Mouse (Mus musculus) neural tube, embryonic 13.5 days (tissue): ENCODE results near the gene Rnaseh2b. TPM values are rescaled to one million over a fixed set of nuclear protein-coding genes. Genes with fewer than 3 reads are reported as not detected.
A peak's percentile ranks its signal among the peaks of the same experiment; 100 is the strongest.

Experiments
- ATAC-seq: fragments of 200-750 bp; cut with Nextera tagmentation; 2 replicates; pipeline ENCODE4 v1.8.0; 2017; ENCODE audit warnings: low read depth, mild to moderate bottlenecking, moderate TSS enrichment, moderate library complexity
- H3K27ac ChIP-seq: fragments of 300-500 bp; sonication (generic); replicated peaks from 2 replicates; pipeline ENCODE4 v1.5.1; 2015; ENCODE audit warnings: moderate library complexity, mild to moderate bottlenecking, inconsistent platforms
- H3K27me3 ChIP-seq: fragments of 300-500 bp; sonication (generic); 2 replicates; pipeline ENCODE4 v1.6.1; 2015; ENCODE audit warnings: mild to moderate bottlenecking, inconsistent platforms
- H3K36me3 ChIP-seq: fragments of 300-500 bp; sonication (generic); 2 replicates; pipeline ENCODE4 v1.6.1; 2015; ENCODE audit warnings: mild to moderate bottlenecking, inconsistent platforms
- H3K4me1 ChIP-seq: fragments of 300-500 bp; sonication (generic); replicated peaks from 2 replicates; pipeline ENCODE4 v1.6.1; 2015; ENCODE audit warnings: inconsistent platforms
- H3K4me2 ChIP-seq: fragments of 300-500 bp; sonication (generic); 2 replicates; pipeline ENCODE4 v1.6.1; 2015; ENCODE audit warnings: inconsistent platforms, mild to moderate bottlenecking, moderate library complexity
- H3K4me3 ChIP-seq: fragments of 300-500 bp; sonication (generic); 2 replicates; pipeline ENCODE4 v1.5.1; 2015; ENCODE audit warnings: mild to moderate bottlenecking, inconsistent platforms
- H3K9ac ChIP-seq: fragments of 300-500 bp; sonication (generic); 2 replicates; pipeline ENCODE4 v1.6.1; 2015; ENCODE audit warnings: moderate library complexity, mild to moderate bottlenecking, inconsistent platforms
- H3K9me3 ChIP-seq: fragments of 300-500 bp; sonication (generic); 2 replicates; pipeline ENCODE4 v1.6.1; 2016; ENCODE audit warnings: inconsistent platforms
- WGBS: fragments of 180-500 bp; shearing (Covaris S2); methylation state at CpG from one replicate; pipeline ENCODE4 v1.1.7; 2015; 5-methylcytosine and 5-hydroxymethylcytosine counted together
- polyA plus RNA-seq: library from polyadenylated mRNA; unstranded; fragments of >200 nt; fragmentation: Nextera tagmentation; extraction: Ambion mirVana; gene quantifications from 2 replicates; pipeline ENCODE4 v1.2.1, GENCODE M21; 2015

Rnaseh2b gene
- polyA plus RNA-seq, 1 experiment from 2014 or later = 31.0 TPM

GRCm38 (mm10) chr14:62374001-62374400 lies 81.6 kb downstream of the Rnaseh2b start:
- H3K9ac ChIP-seq = no peak overlapping the region
- no peak overlapping the region for H3K4me2 ChIP-seq
- 0 out of 2 replicates have a peak, but pooled peaks cover 4% of the 10 kb centered on the region for H3K4me1 ChIP-seq
- H3K9me3 ChIP-seq = no peaks in the 10 kb centered on the region
- 86% methylated on average over 10 of the region's 10 CpGs for WGBS
- ATAC-seq = no peak
- no peak overlapping the region for H3K27ac ChIP-seq
- H3K27me3 ChIP-seq = no peaks in the 10 kb centered on the region
- H3K4me3 ChIP-seq = no peak overlapping the region
- peaks cover 12% of the 10 kb centered on the region for H3K36me3 ChIP-seq

DNA sequence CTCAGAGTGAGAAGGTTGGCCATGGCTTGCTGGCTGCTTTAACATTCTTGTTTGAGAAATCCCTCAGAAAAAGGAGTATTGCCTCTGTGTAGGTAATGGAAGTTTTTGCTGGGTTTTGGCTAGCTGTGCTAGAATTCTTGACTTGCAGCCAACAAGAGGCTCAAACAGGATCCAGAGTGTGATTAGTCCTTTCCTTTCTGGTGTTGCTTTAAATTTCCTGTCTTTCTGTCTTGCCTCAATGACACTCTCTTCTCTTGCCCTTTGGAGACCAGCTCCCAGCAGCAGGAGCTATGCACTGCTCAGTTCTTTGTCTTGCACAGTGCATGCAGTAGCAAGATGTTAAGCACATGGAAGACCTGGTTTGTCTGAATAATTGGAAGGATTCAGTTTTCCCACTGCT lies 83.3 kb downstream of the Rnaseh2b start:
- H3K4me1 ChIP-seq = 0 out of 2 replicates have a peak, but pooled peaks cover 4% of the 10 kb centered on the region
- no peak overlapping the region for H3K4me2 ChIP-seq
- H3K4me3 ChIP-seq = no peak overlapping the region
- no peaks in the 10 kb centered on the region for H3K9me3 ChIP-seq
- no peak for ATAC-seq
- H3K27me3 ChIP-seq = no peaks in the 10 kb centered on the region
- peaks cover 12% of the 10 kb centered on the region; the same call in 1 of the 2 replicates for H3K36me3 ChIP-seq
- H3K9ac ChIP-seq = no peak overlapping the region
- no peak overlapping the region for H3K27ac ChIP-seq

DNA sequence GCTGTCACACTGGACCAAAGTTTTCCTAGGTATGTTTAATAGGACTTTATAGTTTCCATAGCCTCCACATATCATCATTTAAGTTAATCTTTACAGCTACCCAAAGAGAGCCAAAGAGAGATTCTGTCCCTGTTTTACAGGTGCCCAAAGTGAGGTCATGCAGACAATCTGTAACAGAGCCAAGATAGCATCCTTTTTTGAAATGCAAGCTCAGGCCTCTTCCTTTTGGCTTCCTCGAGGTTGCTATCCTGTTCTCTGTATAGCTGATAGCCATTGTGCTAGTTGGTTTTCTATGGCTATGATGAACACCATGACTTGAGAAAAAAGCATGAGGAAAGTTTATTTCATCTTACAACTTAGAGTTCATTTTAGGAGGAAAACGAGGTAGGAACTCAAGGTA lies 83.7 kb downstream of the Rnaseh2b start:
- Histone ChIP-seq H3K4me1 (0 out of 2 replicates have a peak, but pooled peaks cover 4% of the 10 kb centered on the region), H3K4me2 (no peak overlapping the region), H3K9ac (no peak overlapping the region), H3K9me3 (no peaks in the 10 kb centered on the region), H3K27ac (no peak overlapping the region), H3K4me3 (no peak overlapping the region), H3K36me3 (peaks cover 12% of the 10 kb centered on the region; the same call in 1 of the 2 replicates), H3K27me3 (no peaks in the 10 kb centered on the region)
- ATAC-seq = no peak
- whole genome bisulfite sequencing = 88% methylated on average over 2 of the region's 2 CpGs

- Histone ChIP-seq H3K9me3 (no peaks in the 10 kb centered on the region), H3K27ac (no peak overlapping the region), H3K4me2 (no peak overlapping the region), H3K4me1 (0 out of 2 replicates have a peak, but pooled peaks cover 4% of the 10 kb centered on the region), H3K36me3 (peaks cover 12% of the 10 kb centered on the region; the same call in 1 of the 2 replicates), H3K9ac (no peak overlapping the region), H3K4me3 (no peak overlapping the region), H3K27me3 (no peaks in the 10 kb centered on the region)
- WGBS = 96% methylated on average over 2 of the region's 2 CpGs
- no peak for ATAC-seq
Observed at GRCm38 (mm10) chr14:62379391-62379790, 87.0 kb downstream of the Rnaseh2b start.

DNA sequence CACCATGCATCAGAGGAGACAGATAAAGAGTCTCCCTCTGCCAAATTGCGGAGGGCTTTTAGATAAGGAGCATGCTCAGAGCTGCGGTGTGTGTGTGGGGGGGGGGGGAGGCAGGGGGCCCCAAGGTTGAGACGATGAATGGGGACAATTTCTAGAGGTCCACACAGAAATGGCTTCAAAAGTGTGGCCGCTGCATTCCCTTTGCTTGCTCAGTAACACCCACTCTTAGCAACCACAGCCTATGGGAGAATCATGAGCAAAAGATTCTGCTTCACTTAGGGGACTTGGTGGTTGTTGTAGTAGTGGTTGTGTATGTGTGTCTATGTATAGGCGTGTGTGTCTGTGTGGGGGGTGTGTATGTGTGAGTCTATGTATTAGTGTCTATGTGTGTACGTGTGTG lies 88.2 kb downstream of the Rnaseh2b start:
- Histone ChIP-seq H3K27ac (no peak overlapping the region), H3K4me3 (no peak overlapping the region), H3K4me1 (0 out of 2 replicates have a peak, but pooled peaks cover 4% of the 10 kb centered on the region), H3K9me3 (no peaks in the 10 kb centered on the region), H3K27me3 (no peaks in the 10 kb centered on the region), H3K36me3 (peaks cover 12% of the 10 kb centered on the region; the same call in 1 of the 2 replicates), H3K4me2 (no peak overlapping the region), H3K9ac (no peak overlapping the region)
- 83% methylated on average over 6 of the region's 6 CpGs for WGBS
- no peak for ATAC-seq

DNA sequence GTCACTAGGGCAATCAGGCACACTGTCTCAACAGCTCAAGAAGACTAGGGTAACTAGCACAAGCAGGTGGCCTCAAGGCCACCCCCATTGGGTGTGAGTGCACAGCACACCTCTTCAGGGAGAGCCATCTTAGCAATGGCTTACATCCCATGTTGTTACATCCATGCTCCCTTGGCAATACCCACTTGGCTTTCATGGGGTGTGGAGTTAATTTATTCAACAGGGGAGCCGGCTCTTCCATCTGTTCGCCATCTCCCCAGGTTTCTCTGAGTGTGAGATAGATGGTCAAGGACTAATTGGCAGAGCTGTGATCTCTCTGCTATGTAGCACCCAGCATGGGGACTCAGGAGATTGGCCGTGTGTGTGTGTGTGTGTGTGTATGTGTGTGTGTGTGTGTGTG lies 90.7 kb downstream of the Rnaseh2b start:
- Histone ChIP-seq H3K4me3 (no peak overlapping the region), H3K4me1 (no peaks in the 10 kb centered on the region), H3K9me3 (no peaks in the 10 kb centered on the region), H3K36me3 (0 out of 2 replicates have a peak, but pooled peaks cover 1% of the 10 kb centered on the region), H3K4me2 (no peak overlapping the region), H3K9ac (no peak overlapping the region), H3K27ac (no peak overlapping the region), H3K27me3 (no peaks in the 10 kb centered on the region)
- no peak for ATAC-seq
- WGBS = 92% methylated on average over 3 of the region's 3 CpGs

DNA sequence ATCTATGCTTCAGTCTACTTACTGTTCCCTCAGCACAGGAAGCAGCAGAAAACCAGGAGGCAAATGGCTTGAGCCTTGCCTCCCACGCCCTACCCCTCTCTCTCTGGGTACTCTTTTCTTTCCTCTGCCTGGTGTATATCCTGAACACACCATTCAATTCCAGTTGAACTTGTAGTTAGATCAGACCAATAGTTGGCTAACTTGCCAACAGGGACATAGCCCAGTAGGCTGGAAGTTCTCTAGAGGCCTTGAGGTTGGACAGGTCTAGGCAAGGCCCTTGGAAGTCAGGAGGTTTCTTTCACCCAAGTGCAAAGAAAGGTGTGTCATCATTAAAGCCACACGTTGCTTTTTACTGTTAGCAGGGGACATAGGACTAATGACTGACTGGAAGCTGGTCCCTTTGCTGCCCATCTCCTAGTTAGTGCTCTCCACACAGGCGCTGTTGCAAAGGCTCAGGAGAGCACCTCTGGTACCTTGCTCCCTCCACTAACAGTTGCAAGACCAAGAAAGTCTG lies 91.5 kb downstream of the Rnaseh2b start:
- Histone ChIP-seq H3K4me2 (no peak overlapping the region), H3K9ac (no peak overlapping the region), H3K36me3 (no peaks in the 10 kb centered on the region), H3K27me3 (no peaks in the 10 kb centered on the region), H3K9me3 (no peaks in the 10 kb centered on the region), H3K4me3 (no peak overlapping the region), H3K4me1 (0 out of 2 replicates have a peak, but pooled peaks cover under 1% of the 10 kb centered on the region), H3K27ac (no peak overlapping the region)
- WGBS = 87% methylated on average over 3 of the region's 3 CpGs
- ATAC-seq = no peak

- peak overlapping the region; percentile 25; the same call in 1 of the 2 replicates for H3K4me2 ChIP-seq
- no peaks in the 10 kb centered on the region for H3K36me3 ChIP-seq
- H3K4me3 ChIP-seq = no peak overlapping the region
- no peaks in the 10 kb centered on the region for H3K27me3 ChIP-seq
- H3K27ac ChIP-seq = peak overlapping the region; percentile 62
- WGBS = 33% methylated on average over 6 of the region's 6 CpGs
- peak; percentile 53; the same call in 1 of the 2 replicates for ATAC-seq
- H3K4me1 ChIP-seq = peaks cover 23% of the 10 kb centered on the region
- H3K9me3 ChIP-seq = no peaks in the 10 kb centered on the region
- no peak overlapping the region for H3K9ac ChIP-seq
Observed at GRCm38 (mm10) chr14:62389064-62389728, 96.8 kb downstream of the Rnaseh2b start.

- Histone ChIP-seq H3K9ac (no peak overlapping the region), H3K4me3 (no peak overlapping the region), H3K4me2 (no peak overlapping the region), H3K9me3 (no peaks in the 10 kb centered on the region), H3K27me3 (no peaks in the 10 kb centered on the region), H3K36me3 (no peaks in the 10 kb centered on the region), H3K27ac (peak overlapping the region; percentile 62; the same call in 1 of the 2 replicates), H3K4me1 (peaks cover 23% of the 10 kb centered on the region)
- WGBS = 74% methylated on average over 9 of the region's 9 CpGs
- ATAC-seq = no peak
Observed at GRCm38 (mm10) chr14:62389729-62390536, 97.5 kb downstream of the Rnaseh2b start.

GRCm38 (mm10) chr14:62392754-62393153 lies 100.4 kb downstream of the Rnaseh2b start:
- Histone ChIP-seq H3K9ac (no peak overlapping the region), H3K36me3 (no peaks in the 10 kb centered on the region), H3K9me3 (no peaks in the 10 kb centered on the region), H3K4me2 (no peak overlapping the region), H3K4me1 (peaks cover 23% of the 10 kb centered on the region), H3K4me3 (no peak overlapping the region), H3K27ac (no peak overlapping the region), H3K27me3 (no peaks in the 10 kb centered on the region)
- no peak for ATAC-seq
- WGBS = 64% methylated on average over 4 of the region's 4 CpGs

DNA sequence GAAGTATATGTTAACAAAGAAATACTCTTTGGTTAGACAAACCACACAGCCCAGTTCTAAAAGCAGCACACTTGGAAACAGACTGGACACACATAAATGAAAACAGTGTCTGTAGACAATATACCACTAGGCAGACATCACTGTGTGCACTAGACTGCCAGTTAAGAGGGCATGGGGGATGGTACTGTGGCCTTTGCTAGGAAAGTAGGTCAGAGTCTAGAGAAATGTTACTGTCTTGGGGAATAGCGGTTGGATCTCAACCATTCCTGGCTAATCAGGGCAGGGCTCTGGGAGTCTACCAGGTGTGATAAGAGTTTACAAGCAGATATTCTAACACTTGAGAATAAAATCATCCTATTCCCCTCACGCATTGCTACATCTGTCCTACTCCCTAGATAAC lies 103.0 kb downstream of the Rnaseh2b start:
- Histone ChIP-seq H3K4me3 (no peak overlapping the region), H3K9me3 (no peaks in the 10 kb centered on the region), H3K4me2 (no peak overlapping the region), H3K4me1 (peaks cover 13% of the 10 kb centered on the region; the same call in 1 of the 2 replicates), H3K36me3 (no peaks in the 10 kb centered on the region), H3K9ac (no peak overlapping the region), H3K27ac (no peak overlapping the region), H3K27me3 (no peaks in the 10 kb centered on the region)
- WGBS = 83% methylated on average over 2 of the region's 2 CpGs
- no peak for ATAC-seq
